Mouse (Mus musculus) ovary, adult 18-20 months (tissue): ENCODE results near the gene Sdk1.

Source experiments
- DNase-seq: peaks from one replicate; pipeline ENCODE4 v3.0.0; 2022; ENCODE audit warnings: low spot score, mixed read lengths

The Sdk1 gene

DNA sequence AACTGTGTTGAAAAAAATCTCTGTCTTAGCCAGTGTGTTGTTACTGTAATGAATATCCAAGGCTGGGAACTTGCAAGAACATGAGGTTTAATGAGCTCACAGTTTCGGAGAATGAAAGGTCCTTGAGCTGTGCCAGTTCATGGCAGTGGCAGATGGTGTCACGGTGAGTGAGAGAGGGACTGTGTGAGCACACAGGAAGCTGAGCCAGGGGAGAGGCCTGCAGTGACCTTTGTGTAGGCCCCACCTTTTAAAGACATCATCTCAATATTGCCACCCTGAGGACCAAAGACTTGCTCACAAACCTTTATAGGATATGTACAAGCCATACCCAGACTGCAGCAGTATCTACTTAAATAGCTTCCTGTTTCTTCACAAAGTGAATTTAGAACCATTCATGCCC lies 656.2 kb downstream of the Sdk1 start:
- no peak for DNase-seq

- DNase-seq = no peak
Measured at GRCm38 (mm10) chr5:141899751-141900150, 658.5 kb downstream of the Sdk1 start.

GRCm38 (mm10) chr5:141902544-141903250 lies 661.4 kb downstream of the Sdk1 start:
- peak; percentile 25 for DNase-seq

DNA sequence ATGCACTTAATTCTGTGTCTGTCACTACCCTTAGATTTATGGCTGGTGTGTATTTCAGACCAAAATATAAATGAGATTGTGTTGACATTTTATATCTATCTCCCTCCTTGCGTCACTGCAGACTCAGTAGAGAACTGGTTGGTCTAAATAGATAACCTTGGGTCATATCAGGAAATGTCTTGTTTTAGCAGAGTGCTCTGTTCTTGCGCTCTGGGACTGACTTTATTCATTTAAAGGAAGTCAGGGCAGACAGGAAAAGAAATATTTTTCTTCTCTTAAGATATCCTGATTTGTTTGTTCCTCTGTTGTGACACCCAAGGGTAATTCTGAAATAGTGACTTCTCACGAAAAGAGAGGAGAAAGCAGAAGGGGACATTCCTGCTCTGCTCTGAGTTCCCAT lies 669.2 kb downstream of the Sdk1 start:
- no peak for DNase-seq

DNA sequence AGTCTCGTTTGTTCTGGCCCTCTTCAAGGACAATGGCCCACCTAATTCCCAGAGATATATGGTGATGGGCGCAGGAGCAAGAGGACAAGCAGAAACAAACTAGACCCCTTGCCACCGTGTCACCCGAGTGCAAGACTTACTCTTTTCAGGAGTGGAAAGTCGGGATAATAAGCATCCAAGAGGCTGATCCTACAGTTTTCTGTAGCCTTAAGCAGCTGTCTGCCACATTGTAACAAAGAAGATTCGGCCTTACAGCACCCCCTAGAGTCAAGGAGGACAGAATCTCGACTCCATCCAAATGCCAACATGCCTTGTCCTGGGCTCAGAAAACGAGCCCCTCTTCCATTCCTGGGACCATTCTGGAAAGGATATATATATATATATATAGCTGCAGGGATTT lies 669.6 kb downstream of the Sdk1 start:
- DNase-seq = no peak

DNA sequence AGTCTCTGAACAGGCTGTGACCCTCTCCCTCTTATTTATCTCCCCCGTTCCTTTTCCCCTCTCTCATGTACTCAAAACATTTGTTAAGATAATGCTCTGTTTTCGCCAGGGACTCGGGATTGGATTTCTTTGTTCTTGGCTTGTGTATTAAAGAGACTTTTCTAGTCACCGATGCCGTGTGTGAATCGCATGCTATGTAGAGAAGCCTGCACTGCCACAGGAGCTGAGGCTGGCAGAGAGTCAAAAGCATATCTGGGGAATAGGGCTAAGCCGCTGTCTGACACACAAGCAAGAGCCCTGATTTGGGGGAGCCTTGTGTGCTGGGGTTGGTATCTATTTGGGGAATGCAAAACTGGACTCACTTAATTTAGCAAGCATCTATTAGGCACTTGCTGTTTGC lies 671.6 kb downstream of the Sdk1 start:
- no peak for DNase-seq

DNA sequence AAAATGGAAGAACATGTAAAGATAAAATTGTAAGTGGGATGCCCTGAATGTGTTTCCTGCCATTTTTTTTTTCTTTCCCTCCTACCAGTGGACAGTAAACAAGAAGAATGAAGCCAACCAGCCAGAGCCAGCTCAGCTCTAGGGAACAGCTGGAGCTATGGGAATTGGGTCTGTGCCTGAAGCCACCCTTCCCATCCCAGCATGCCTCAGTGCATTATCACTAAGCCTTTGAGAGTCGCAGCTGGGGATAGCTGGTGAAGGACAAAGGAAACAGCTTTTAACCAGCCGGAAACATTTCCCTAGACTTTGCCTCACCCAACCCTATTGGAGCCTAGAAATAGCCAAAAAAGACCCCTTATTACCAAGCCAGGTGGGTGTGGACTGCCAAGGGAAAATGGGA lies 675.7 kb downstream of the Sdk1 start:
- peak; percentile 5 for DNase-seq

DNA sequence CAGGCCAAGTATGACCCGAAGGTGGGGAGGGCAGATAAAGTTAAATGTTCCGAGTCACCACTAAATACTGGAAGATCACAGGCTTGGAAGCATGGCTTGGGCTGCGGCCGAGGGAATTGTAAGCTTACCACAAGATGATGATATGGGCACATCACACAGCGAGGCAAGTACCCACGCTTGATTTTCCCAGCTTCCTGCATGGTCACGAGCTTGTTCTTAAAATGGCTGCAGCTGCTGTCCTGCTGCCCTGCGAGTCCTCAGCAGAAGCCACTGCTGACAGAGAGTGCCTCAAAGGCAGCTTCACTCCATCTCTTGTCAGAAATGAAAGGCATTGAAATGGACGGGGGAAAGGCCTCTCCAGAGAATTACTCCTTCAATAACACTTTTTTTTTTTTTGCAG lies 697.7 kb downstream of the Sdk1 start:
- DNase-seq = no peak

GRCm38 (mm10) chr5:141940636-141941035 lies 699.3 kb downstream of the Sdk1 start:
- DNase-seq = no peak

- no peak for DNase-seq
Measured at GRCm38 (mm10) chr5:141950791-141951190, 709.5 kb downstream of the Sdk1 start.

DNA sequence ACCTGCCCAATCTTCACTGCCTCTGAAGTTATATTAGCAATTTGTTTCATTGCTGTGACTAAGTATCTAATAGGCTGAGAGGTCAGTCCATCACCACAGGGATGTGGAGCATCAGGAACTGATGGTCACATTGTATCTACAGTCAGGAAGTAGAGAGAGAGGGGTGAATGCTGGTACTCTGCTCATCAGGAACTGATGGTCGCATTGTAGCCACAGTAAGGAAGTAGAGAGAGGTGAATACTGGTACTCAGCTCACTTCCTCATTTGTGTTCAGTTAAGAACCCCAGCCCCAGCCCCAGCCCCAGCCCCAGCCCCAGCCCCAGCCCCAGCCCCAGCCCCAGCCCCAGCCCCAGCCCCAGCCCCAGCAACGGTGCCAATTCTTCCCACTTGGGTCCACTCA lies 711.0 kb downstream of the Sdk1 start:
- DNase-seq = no peak

- DNase-seq = no peak
Measured at GRCm38 (mm10) chr5:141952708-141953490, 711.6 kb downstream of the Sdk1 start.

- no peak for DNase-seq
Measured at GRCm38 (mm10) chr5:141971071-141971470, 729.8 kb downstream of the Sdk1 start.

GRCm38 (mm10) chr5:141979511-141979910 lies 738.2 kb downstream of the Sdk1 start:
- no peak for DNase-seq

- DNase-seq = no peak
Measured at GRCm38 (mm10) chr5:141980746-141981145, 739.5 kb downstream of the Sdk1 start.

GRCm38 (mm10) chr5:141984322-141984721 lies 743.0 kb downstream of the Sdk1 start:
- DNase-seq = no peak

DNA sequence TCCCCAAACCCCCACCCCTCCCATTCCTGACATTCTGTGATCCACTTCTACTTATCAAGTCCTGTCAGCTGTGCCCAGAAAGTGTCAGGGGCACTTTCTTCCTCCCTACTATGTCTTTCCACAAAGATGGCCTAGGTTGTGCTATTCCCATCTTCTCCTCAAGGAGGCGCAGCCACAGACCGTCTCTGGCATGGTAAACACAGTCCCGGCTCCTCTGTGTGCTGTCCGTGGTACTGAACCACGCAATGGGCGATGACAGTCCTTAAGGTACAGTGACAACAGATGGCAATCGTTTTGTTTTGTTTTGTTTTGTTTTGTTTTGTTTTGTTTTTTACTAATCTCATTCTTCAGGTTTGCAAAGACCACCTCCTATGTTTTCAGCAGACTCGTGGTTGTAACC lies 743.7 kb downstream of the Sdk1 start:
- DNase-seq = peak; percentile 32

DNA sequence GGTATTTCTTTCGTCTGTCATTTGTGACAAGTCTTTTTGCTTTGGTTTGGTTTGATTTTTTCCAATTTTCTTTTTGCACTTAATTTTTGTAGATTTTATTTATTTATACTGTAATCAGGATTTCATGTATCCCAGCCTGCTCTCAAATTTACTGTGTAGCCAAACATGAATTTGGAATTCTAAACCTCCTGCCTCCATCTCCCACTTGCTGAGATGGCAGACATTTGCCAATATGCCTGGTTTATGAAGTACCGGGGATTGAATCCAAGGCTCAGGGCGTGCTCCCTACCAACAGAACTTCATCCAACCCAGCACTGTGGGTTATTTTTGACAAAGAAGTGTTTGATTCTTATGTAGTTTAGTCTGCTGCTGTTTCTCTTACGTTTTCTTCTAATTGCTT lies 744.3 kb downstream of the Sdk1 start:
- DNase-seq = no peak

GRCm38 (mm10) chr5:141987287-141987799 lies 746.1 kb downstream of the Sdk1 start:
- no peak for DNase-seq

DNA sequence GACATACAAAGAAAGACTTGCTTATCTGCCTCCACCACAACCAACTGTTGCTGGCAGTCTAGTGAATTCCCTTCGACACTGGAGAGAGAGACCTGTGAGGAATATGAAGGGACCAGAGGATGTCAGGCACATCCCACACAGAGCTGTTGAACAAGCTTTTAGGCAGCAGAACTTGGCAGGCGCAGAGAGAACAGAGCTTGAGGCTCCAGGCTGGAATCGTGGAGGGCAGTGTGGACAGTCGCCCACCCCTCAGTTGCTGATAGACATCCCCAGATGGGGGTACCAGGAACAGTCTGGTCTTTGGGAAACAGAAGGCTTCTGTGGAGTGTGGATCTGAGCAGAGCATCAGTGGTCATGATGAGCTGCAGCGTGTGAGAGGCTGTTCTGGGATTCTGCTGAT lies 747.4 kb downstream of the Sdk1 start:
- DNase-seq = no peak

DNA sequence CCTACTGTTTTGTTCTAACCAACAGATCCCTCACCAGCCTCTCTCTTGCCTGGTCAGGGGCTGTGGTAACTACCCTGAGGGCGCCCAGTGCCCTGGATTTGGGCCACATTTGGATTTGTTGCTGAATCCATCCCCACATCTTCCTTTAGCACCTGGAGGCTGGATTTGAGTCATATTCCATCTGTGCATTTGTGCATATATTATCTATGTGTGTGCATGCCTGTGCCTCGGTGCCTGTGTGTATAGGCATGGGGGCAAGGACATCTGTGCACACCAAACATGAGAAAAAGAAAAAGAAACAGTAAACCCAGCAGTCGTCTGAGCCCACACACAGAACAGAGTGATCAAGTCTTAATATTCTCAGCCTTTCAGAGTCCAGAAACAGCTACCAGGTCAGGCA lies 752.9 kb downstream of the Sdk1 start:
- no peak for DNase-seq

- no peak for DNase-seq
Measured at GRCm38 (mm10) chr5:142000247-142000646, 759.0 kb downstream of the Sdk1 start.

GRCm38 (mm10) chr5:142001131-142001530 lies 759.8 kb downstream of the Sdk1 start:
- DNase-seq = no peak
